Mouse (Mus musculus): Measurements from ENCODE around the gene Tenm2. TPM values are rescaled to one million over a fixed set of nuclear protein-coding genes. Genes with fewer than 3 reads are reported as not detected.

Tenm2 gene
- total and polyA plus RNA-seq, 3 experiments = 0.08 to 0.14 (median 0.12) TPM

DNA sequence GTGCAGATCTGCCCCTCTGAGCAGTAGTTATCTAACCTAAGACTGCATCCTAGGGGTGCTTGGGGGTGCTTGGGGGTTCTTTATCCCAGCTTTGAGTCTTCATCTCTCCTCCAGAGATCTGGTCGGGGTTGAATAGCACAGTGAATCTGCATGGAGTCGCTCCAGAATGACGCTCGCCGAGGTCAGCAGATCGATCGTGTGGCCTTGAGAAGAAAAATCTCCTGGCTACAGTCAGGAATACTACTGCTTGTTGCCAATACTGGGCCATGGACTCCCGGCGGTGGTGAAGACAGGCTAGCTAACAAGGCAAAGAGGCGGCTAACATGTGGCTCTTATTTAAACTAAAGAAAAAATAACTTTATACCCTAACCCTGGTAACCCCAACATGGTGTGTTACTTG, 1267.5 kb downstream of the Tenm2 start:
- Histone ChIP-seq H3K27me3 (ENCODE audit: control insufficient read depth, insufficient read depth, low read length) (no peaks in the 10 kb centered on the region), H3K9ac (ENCODE audit: low read depth, low read length) (no peak overlapping the region), H3K79me2 (replicated peaks; ENCODE audit: control insufficient read depth, insufficient read depth, low read length) (no peaks in the 10 kb centered on the region), H3K4me3 (no peak overlapping the region), H3K27ac (no peak overlapping the region), H3K4me1 (ENCODE audit: control insufficient read depth, insufficient read depth, low read length) (no peaks in the 10 kb centered on the region), H3K36me3 (ENCODE audit: control insufficient read depth, insufficient read depth, low read length) (no peaks in the 10 kb centered on the region)
- no peak for DNase-seq
- TF ChIP-seq POLR2A (IDR thresholded peaks at IDR 0.05; ENCODE audit: insufficient read depth, low read depth, low read length) (no peak), EP300 (IDR thresholded peaks at IDR 0.05; ENCODE audit: insufficient read depth, low read depth, low read length) (no peak), CTCF (IDR thresholded peaks at IDR 0.05) (no peak)
- WGBS = 92% methylated on average over 10 of the region's 10 CpGs
- intact Hi-C loops (cut with DNase I) = no loop called here

DNA sequence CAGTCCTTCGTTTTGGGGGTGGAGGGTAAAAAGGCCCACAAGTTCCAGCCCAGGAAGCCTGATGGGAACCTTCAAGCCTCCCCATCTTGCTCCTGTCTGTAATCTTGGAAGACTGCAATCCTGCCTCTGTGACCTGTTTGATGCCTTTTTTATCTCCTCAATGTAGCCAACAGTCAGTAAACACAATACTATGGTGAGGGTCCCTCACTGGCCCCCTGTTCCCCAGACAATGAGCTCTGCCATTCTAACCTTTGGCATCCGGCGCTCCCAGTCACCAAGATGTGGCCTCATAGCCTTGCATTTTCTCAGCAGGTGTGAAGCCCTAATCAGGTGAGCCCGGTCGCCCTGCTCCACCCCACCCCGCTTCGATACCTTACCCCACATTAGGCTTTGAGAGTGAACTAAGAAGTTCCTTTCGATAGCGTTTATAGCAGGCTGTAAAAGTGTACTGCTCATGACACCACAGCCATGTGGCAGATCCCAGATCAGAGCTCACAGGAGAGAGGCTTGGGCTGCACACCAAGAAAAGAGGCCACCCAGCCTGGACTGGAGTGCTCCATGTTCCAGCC, 1271.7 kb downstream of the Tenm2 start:
- intact Hi-C loops (cut with DNase I) = no loop called here
- H3K36me3 ChIP-seq (ENCODE audit: control insufficient read depth, insufficient read depth, low read length) = no peaks in the 10 kb centered on the region
- H3K4me1 ChIP-seq (ENCODE audit: control insufficient read depth, insufficient read depth, low read length) = no peaks in the 10 kb centered on the region
- TF ChIP-seq CTCF (IDR thresholded peaks at IDR 0.05) (no peak), POLR2A (IDR thresholded peaks at IDR 0.05; ENCODE audit: insufficient read depth, low read depth, low read length) (no peak), EP300 (IDR thresholded peaks at IDR 0.05; ENCODE audit: insufficient read depth, low read depth, low read length) (no peak)
- no peak overlapping the region for H3K27ac ChIP-seq
- no peak overlapping the region for H3K4me3 ChIP-seq
- H3K9ac ChIP-seq (ENCODE audit: low read depth, low read length) = no peak overlapping the region
- 83% methylated on average over 9 of the region's 9 CpGs for WGBS
- H3K27me3 ChIP-seq (ENCODE audit: control insufficient read depth, insufficient read depth, low read length) = no peaks in the 10 kb centered on the region
- no peak for DNase-seq
- H3K79me2 ChIP-seq (replicated peaks; ENCODE audit: control insufficient read depth, insufficient read depth, low read length) = no peaks in the 10 kb centered on the region

DNA sequence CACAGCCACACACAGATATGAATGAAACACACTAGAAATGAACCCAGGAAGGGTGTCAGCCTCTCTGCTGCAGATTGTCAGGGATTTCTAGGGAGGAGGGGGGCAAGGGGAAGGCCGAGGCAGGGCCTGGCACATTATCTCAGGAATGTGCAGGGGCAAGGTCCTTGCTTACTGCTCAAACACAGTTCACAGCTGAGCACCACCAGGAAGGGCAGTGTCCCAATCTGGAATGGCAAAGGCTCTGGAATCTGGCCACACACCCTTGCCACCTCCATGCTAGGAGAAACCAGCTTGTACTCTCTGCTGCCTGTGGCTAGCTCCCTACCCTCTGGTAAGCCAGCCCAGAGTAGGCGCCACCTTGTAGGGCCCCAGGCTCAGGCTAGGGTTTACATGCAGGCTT, 1272.2 kb downstream of the Tenm2 start:
- Histone ChIP-seq H3K4me3 (no peak overlapping the region), H3K9ac (ENCODE audit: low read depth, low read length) (no peak overlapping the region), H3K4me1 (ENCODE audit: control insufficient read depth, insufficient read depth, low read length) (no peaks in the 10 kb centered on the region), H3K36me3 (ENCODE audit: control insufficient read depth, insufficient read depth, low read length) (no peaks in the 10 kb centered on the region), H3K27me3 (ENCODE audit: control insufficient read depth, insufficient read depth, low read length) (no peaks in the 10 kb centered on the region), H3K79me2 (replicated peaks; ENCODE audit: control insufficient read depth, insufficient read depth, low read length) (no peaks in the 10 kb centered on the region), H3K27ac (no peak overlapping the region)
- WGBS = 56% methylated on average over 2 of the region's 2 CpGs
- TF ChIP-seq CTCF (IDR thresholded peaks at IDR 0.05) (no peak), EP300 (IDR thresholded peaks at IDR 0.05; ENCODE audit: insufficient read depth, low read depth, low read length) (no peak), POLR2A (IDR thresholded peaks at IDR 0.05; ENCODE audit: insufficient read depth, low read depth, low read length) (no peak)
- intact Hi-C loops (cut with DNase I) = no loop called here
- DNase-seq = no peak

DNA sequence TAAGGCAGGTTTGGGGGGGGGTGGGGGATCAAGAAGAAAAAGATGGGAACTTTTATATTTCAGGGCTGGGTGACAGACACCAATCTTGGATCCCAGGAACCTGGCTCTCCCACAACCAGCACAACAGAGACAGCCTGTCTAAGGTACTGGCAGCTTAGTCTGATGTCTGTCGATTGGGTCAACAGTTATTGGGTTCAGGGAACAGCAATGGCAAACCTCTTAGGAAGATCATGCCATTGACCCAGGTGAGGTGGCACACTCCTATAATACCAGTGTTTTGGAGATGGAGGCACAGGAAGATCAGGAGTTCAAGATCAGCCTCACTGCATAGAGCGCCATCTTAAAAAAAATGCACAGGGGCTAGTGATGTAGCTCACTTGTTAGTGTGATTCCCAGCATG, 1273.3 kb downstream of the Tenm2 start:
- Histone ChIP-seq H3K27ac (no peak overlapping the region), H3K36me3 (ENCODE audit: control insufficient read depth, insufficient read depth, low read length) (no peaks in the 10 kb centered on the region), H3K4me1 (ENCODE audit: control insufficient read depth, insufficient read depth, low read length) (no peaks in the 10 kb centered on the region), H3K27me3 (ENCODE audit: control insufficient read depth, insufficient read depth, low read length) (no peaks in the 10 kb centered on the region), H3K9ac (ENCODE audit: low read depth, low read length) (no peak overlapping the region), H3K4me3 (no peak overlapping the region), H3K79me2 (replicated peaks; ENCODE audit: control insufficient read depth, insufficient read depth, low read length) (no peaks in the 10 kb centered on the region)
- TF ChIP-seq POLR2A (IDR thresholded peaks at IDR 0.05; ENCODE audit: insufficient read depth, low read depth, low read length) (no peak), EP300 (IDR thresholded peaks at IDR 0.05; ENCODE audit: insufficient read depth, low read depth, low read length) (no peak), CTCF (IDR thresholded peaks at IDR 0.05) (no peak)
- no peak for DNase-seq
- WGBS = 87% methylated on average over 2 of the region's 2 CpGs
- intact Hi-C loops (cut with DNase I) = no loop called here

DNA sequence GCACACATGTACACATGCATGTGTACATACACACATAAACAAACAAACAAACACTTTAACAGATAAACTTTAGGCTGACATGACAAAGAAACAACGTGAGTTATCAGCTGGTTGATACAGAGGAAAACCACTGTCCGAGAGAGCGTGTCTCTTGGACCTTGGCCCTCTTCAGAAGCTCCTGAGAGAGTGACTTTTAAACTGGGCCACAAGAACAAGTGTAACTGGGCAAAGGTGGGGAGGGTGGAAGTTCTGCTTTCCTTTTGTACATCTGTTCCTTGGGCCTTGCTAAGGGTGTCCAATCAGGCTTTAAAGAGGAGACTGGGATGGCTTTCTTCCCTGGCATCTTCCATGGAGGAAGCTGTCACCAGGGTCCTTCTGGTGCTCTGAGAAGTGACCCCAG, 1276.5 kb downstream of the Tenm2 start:
- DNase-seq = no peak
- no peaks in the 10 kb centered on the region for H3K4me1 ChIP-seq (ENCODE audit: control insufficient read depth, insufficient read depth, low read length)
- intact Hi-C loops (cut with DNase I) = no loop called here
- no peak overlapping the region for H3K27ac ChIP-seq
- no peak overlapping the region for H3K9ac ChIP-seq (ENCODE audit: low read depth, low read length)
- WGBS = 70% methylated on average over 3 of the region's 3 CpGs
- TF ChIP-seq EP300 (IDR thresholded peaks at IDR 0.05; ENCODE audit: insufficient read depth, low read depth, low read length) (no peak), POLR2A (IDR thresholded peaks at IDR 0.05; ENCODE audit: insufficient read depth, low read depth, low read length) (no peak), CTCF (IDR thresholded peaks at IDR 0.05) (no peak)
- H3K27me3 ChIP-seq (ENCODE audit: control insufficient read depth, insufficient read depth, low read length) = no peaks in the 10 kb centered on the region
- H3K36me3 ChIP-seq (ENCODE audit: control insufficient read depth, insufficient read depth, low read length) = no peaks in the 10 kb centered on the region
- no peaks in the 10 kb centered on the region for H3K79me2 ChIP-seq (replicated peaks; ENCODE audit: control insufficient read depth, insufficient read depth, low read length)
- no peak overlapping the region for H3K4me3 ChIP-seq
